Mouse (Mus musculus): ENCODE data around the gene Rsu1. TPM values are rescaled to one million over a fixed set of nuclear protein-coding genes. Genes with fewer than 3 reads are reported as not detected.

Gene Rsu1
- polyA plus RNA-seq, 1 experiment from 2014 or later: 109 TPM

DNA sequence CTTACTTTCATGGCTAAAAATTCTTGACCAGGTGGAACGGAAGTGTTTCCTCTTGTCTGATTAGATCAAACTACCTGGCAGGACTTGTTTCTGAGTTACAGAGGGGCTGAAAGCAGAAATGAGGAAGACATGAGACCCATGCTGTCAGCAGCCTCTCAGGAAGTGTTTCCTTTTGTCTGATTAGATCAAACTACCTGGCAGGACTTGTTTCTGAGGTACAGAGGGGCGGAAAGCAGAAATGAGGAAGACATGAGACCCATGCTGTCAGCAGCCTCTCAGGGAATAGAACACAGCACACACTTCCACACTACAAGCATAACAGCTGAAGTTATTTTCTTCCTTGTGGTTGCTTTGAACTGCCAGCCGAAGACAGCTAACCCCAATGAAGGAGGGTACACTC, 46.7 kb downstream of the Rsu1 start:
- no peak overlapping the region for H3K9ac ChIP-seq (replicated peaks)
- 90% methylated on average over 3 of the region's 3 CpGs for WGBS
- no peak overlapping the region for H3K4me2 ChIP-seq
- peaks cover 5% of the 10 kb centered on the region; the same call in 1 of the 2 replicates for H3K9me3 ChIP-seq
- peaks cover 6% of the 10 kb centered on the region; the same call in 1 of the 2 replicates for H3K4me1 ChIP-seq (replicated peaks)
- H3K27me3 ChIP-seq: 0 out of 2 replicates have a peak, but pooled peaks cover 3% of the 10 kb centered on the region
- no peak overlapping the region for H3K4me3 ChIP-seq (replicated peaks)
- H3K27ac ChIP-seq: no peak overlapping the region
- no peak for ATAC-seq (ENCODE audit: insufficient number of reproducible peaks, insufficient read depth, low FRiP score, low TSS enrichment, low read depth)
- no peaks in the 10 kb centered on the region for H3K36me3 ChIP-seq

DNA sequence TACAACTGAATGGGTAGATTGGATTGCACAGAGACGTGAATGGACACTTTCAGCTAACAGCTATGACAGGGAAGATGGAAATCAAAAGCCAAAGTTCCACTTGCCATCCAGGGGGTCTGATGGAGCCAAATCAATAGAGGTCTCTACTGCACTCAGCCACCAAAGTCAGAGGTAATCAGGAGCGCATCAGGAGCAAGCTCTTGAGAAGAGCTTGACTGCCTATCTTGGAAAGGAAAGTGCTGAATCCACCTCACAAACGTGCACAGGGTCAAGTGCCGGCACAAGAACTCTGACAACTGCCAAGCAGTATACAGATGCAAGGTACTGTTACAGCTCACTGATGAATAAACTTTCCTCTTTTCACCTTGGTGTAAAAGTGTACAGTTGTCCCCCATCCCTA, 47.8 kb downstream of the Rsu1 start:
- H3K9me3 ChIP-seq: no peaks in the 10 kb centered on the region
- no peak overlapping the region for H3K4me2 ChIP-seq
- H3K4me3 ChIP-seq (replicated peaks): no peak overlapping the region
- H3K4me1 ChIP-seq (replicated peaks): peaks cover 6% of the 10 kb centered on the region; the same call in 1 of the 2 replicates
- ATAC-seq (ENCODE audit: insufficient number of reproducible peaks, insufficient read depth, low FRiP score, low TSS enrichment, low read depth): no peak
- no peaks in the 10 kb centered on the region for H3K36me3 ChIP-seq
- WGBS: 84% methylated on average over 4 of the region's 4 CpGs
- 0 out of 2 replicates have a peak, but pooled peaks cover 3% of the 10 kb centered on the region for H3K27me3 ChIP-seq
- no peak overlapping the region for H3K27ac ChIP-seq
- H3K9ac ChIP-seq (replicated peaks): no peak overlapping the region

DNA sequence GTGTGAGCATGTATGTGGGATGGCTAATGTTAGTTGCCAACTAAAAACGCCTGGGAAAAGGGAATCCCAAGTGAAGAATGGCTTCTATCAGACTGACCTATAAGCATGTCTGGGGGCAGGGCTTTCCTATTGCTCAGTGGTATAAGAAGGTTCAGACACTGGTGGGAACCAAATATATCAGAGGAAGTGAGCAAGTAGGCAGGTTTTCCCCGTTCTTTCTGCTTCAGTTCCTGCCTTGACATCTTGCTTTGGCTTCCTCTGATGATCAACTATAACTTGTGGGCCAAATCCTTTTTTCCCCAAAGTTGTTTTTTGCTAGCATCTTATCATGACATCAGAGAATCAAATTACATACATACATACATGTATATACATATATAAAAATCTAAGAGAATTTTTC, 51.1 kb downstream of the Rsu1 start:
- 73% methylated on average over 2 of the region's 2 CpGs for WGBS

DNA sequence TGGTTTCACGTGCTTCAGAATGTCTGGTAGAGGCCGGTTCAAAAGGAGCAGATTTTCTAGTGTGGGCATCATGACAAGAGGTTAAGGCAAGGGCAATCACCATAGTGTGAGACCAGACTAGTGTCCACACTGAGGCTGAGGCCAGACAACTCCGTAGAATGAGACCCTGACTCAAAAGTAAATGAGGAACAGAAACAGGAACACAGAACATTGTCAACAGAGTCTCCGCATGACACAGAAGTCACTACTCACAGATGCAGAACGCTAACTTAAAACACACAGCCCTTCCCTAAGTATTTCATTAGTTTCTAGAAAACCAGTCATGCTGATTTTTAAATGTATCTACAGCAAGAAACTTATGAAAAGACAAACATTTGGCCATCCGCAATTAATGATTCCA, 53.1 kb downstream of the Rsu1 start:
- ATAC-seq (ENCODE audit: insufficient number of reproducible peaks, insufficient read depth, low FRiP score, low TSS enrichment, low read depth): no peak
- no peaks in the 10 kb centered on the region for H3K27me3 ChIP-seq

More for the DNA sequence above, 51.1 kb downstream of the Rsu1 start:
- H3K4me1 ChIP-seq (replicated peaks): no peaks in the 10 kb centered on the region
- H3K27me3 ChIP-seq: no peaks in the 10 kb centered on the region
- H3K27ac ChIP-seq: no peak overlapping the region
- H3K9ac ChIP-seq (replicated peaks): no peak overlapping the region
- H3K9me3 ChIP-seq: no peaks in the 10 kb centered on the region
- H3K4me3 ChIP-seq (replicated peaks): no peak overlapping the region
- H3K36me3 ChIP-seq: peaks cover 16% of the 10 kb centered on the region
- ATAC-seq (ENCODE audit: insufficient number of reproducible peaks, insufficient read depth, low FRiP score, low TSS enrichment, low read depth): no peak
- H3K4me2 ChIP-seq: no peak overlapping the region

DNA sequence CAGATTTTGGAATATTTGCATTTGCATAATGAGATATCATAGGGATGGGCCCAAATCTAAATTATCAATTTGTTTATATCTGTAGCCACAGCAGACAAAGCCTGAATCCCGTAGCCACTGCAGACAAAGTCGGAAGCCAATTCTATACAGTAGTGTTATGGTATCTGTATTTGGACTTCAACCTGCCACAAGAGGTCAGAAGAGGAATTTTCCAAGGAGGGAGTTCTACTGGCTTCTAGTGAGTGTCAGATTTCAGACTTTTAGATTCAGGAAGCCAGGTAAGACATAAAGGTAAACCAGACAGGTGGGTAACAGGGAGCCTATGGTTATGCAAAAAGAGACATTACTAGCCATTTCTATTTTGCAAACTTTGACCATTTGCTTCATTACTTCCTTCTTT, 64.4 kb downstream of the Rsu1 start:
- no peak overlapping the region for H3K4me3 ChIP-seq (replicated peaks)
- H3K36me3 ChIP-seq: peaks cover 4% of the 10 kb centered on the region; the same call in 1 of the 2 replicates
- WGBS: 87% methylated on average over 2 of the region's 2 CpGs
- H3K27ac ChIP-seq: no peak overlapping the region
- H3K4me1 ChIP-seq (replicated peaks): no peaks in the 10 kb centered on the region
- no peak overlapping the region for H3K9ac ChIP-seq (replicated peaks)
- H3K9me3 ChIP-seq: no peaks in the 10 kb centered on the region
- no peak overlapping the region for H3K4me2 ChIP-seq
- no peak for ATAC-seq (ENCODE audit: insufficient number of reproducible peaks, insufficient read depth, low FRiP score, low TSS enrichment, low read depth)
- no peaks in the 10 kb centered on the region for H3K27me3 ChIP-seq

More for the DNA sequence above, 53.1 kb downstream of the Rsu1 start:
- H3K9ac ChIP-seq (replicated peaks): no peak overlapping the region
- H3K4me3 ChIP-seq (replicated peaks): no peak overlapping the region
- no peak overlapping the region for H3K4me2 ChIP-seq
- WGBS: 58% methylated on average over 6 of the region's 6 CpGs
- H3K27ac ChIP-seq: no peak overlapping the region
- peaks cover 18% of the 10 kb centered on the region for H3K36me3 ChIP-seq
- no peaks in the 10 kb centered on the region for H3K9me3 ChIP-seq
- no peaks in the 10 kb centered on the region for H3K4me1 ChIP-seq (replicated peaks)

DNA sequence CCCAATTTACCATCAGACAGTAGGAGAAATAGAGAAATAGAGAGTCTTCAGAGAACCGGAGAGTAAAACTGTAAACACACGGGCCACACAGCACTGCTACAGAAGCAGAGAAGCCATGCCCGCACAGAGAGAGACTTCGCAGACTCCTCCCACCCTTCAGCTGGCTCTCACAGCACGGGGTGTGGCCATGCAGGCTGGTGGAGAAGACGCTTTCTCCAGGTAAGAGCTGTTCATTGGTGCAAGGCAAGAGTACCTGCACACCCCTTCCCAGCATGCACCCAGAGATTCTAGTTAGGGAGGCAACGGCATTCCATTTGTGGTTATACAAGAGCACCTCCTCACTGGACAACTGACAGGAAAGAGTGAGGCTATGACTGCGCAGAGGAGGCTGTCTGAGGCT, 64.8 kb downstream of the Rsu1 start:
- ATAC-seq (ENCODE audit: insufficient number of reproducible peaks, insufficient read depth, low FRiP score, low TSS enrichment, low read depth): no peak
- Histone ChIP-seq H3K4me2 (no peak overlapping the region), H3K9me3 (no peaks in the 10 kb centered on the region), H3K36me3 (peaks cover 4% of the 10 kb centered on the region; the same call in 1 of the 2 replicates), H3K9ac (replicated peaks) (no peak overlapping the region), H3K4me3 (replicated peaks) (no peak overlapping the region), H3K27ac (no peak overlapping the region), H3K4me1 (replicated peaks) (no peaks in the 10 kb centered on the region), H3K27me3 (no peaks in the 10 kb centered on the region)
- 59% methylated on average over 8 of the region's 8 CpGs for WGBS

DNA sequence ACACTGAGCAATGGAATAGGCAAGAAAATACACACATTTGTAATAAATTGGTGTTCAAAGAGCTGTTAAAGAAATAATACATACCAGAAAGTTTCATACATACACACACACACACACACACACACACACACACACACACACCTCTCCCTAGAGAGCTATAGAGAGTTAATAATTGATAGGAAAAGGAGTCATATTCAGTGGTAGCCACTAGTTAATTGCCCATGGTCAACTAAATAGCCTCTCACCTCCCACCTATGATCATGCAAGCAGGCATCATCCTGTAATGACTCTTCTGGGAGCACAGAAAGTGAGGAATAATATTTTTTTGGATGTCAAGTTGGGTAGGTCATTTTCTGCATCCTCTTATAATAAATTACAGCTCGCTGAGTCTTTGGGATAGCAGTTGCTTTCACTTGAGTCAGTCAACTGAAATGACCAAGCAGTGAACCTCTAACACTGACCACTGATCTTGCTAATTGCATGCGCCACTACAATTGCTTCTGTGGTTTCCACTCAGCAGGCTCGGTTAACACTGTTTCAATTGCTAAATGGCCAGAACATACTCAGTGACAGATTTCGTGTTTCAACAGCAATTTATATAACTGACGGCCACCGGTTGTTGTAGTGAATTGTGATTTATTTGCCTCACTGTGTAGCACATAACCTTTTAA, 68.3 kb downstream of the Rsu1 start:
- Histone ChIP-seq H3K9ac (replicated peaks) (no peak overlapping the region), H3K4me1 (replicated peaks) (no peaks in the 10 kb centered on the region)
- 82% methylated on average over 6 of the region's 6 CpGs for WGBS

DNA sequence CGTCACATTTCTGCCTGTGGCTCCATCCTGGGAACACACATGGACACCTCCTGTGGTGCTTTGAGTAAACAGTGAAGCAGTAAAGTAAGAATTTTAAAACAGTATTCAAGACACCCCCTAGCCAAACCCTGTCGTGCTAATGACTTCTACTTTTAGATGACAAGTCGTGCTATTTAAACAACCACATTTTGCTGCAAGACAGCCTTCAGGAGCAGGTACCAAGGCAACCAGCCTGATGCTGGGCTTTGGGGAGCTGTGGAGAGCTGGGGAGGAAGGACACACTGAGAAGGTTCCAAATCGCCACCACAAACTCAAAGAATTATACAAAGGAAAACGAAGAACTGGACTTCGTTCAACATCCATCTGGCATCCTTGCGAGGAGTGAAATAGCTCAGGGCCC, 71.5 kb downstream of the Rsu1 start:
- no peak for ATAC-seq (ENCODE audit: insufficient number of reproducible peaks, insufficient read depth, low FRiP score, low TSS enrichment, low read depth)
- 66% methylated on average over 7 of the region's 7 CpGs for WGBS

More for the DNA sequence above, 68.3 kb downstream of the Rsu1 start:
- H3K36me3 ChIP-seq: peaks cover 4% of the 10 kb centered on the region; the same call in 1 of the 2 replicates
- H3K4me2 ChIP-seq: no peak overlapping the region
- no peak for ATAC-seq (ENCODE audit: insufficient number of reproducible peaks, insufficient read depth, low FRiP score, low TSS enrichment, low read depth)
- H3K9me3 ChIP-seq: no peaks in the 10 kb centered on the region
- no peaks in the 10 kb centered on the region for H3K27me3 ChIP-seq
- H3K27ac ChIP-seq: no peak overlapping the region
- H3K4me3 ChIP-seq (replicated peaks): no peak overlapping the region

DNA sequence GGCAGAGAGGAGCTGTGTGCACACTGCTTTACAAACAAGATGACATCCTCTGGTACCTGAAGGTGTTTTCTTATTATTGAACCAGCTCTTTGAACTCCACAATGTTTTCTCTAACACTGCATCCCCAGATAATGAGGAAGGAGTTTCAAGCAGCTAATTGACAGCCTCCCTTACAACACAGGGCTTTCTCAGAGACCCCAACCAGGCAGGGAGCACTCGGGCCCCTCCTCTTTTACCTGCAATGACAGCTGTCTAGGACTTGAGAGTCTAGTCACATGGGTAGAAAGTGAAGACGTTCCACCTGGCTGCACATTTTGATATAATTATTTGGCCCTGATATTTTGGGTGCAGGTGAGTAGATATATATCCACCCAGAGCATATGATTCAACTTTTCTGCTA, 72.2 kb downstream of the Rsu1 start:
- no peaks in the 10 kb centered on the region; the same call in 1 of the 2 replicates for H3K36me3 ChIP-seq
- ATAC-seq (ENCODE audit: insufficient number of reproducible peaks, insufficient read depth, low FRiP score, low TSS enrichment, low read depth): no peak
- WGBS: 71% methylated on average over 2 of the region's 2 CpGs
- H3K4me1 ChIP-seq (replicated peaks): no peaks in the 10 kb centered on the region
- no peak overlapping the region for H3K4me3 ChIP-seq (replicated peaks)
- H3K9me3 ChIP-seq: no peaks in the 10 kb centered on the region
- H3K27me3 ChIP-seq: no peaks in the 10 kb centered on the region
- no peak overlapping the region for H3K4me2 ChIP-seq
- H3K9ac ChIP-seq (replicated peaks): no peak overlapping the region
- H3K27ac ChIP-seq: no peak overlapping the region

More for the DNA sequence above, 71.5 kb downstream of the Rsu1 start:
- H3K27ac ChIP-seq: no peak overlapping the region
- no peak overlapping the region for H3K4me3 ChIP-seq (replicated peaks)
- no peak overlapping the region for H3K4me2 ChIP-seq
- H3K9me3 ChIP-seq: no peaks in the 10 kb centered on the region
- H3K4me1 ChIP-seq (replicated peaks): no peaks in the 10 kb centered on the region
- H3K9ac ChIP-seq (replicated peaks): no peak overlapping the region
- no peaks in the 10 kb centered on the region for H3K27me3 ChIP-seq
- H3K36me3 ChIP-seq: peaks cover 4% of the 10 kb centered on the region; the same call in 1 of the 2 replicates

DNA sequence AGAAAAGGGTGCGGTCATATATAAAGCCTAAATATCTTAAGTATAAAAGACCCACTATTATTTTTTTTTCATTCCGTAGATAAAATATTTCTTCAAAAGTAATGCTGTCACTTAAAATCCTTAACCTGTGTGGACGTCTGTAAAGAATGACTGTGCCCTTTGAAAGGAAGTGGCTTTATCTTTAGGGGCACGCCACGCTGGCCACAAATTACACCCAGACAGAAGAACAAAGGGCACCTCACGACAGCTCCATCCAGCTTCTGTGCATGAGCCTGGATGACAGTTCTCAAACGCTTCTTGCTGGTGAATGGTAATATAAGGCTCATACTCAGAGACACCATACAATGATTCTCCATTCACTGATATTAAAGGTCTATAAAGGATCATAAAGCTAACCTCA, 75.7 kb downstream of the Rsu1 start:
- Histone ChIP-seq H3K9ac (replicated peaks) (no peak overlapping the region), H3K36me3 (no peaks in the 10 kb centered on the region), H3K9me3 (no peaks in the 10 kb centered on the region), H3K4me2 (no peak overlapping the region), H3K27me3 (no peaks in the 10 kb centered on the region), H3K27ac (no peak overlapping the region), H3K4me1 (replicated peaks) (no peaks in the 10 kb centered on the region), H3K4me3 (replicated peaks) (no peak overlapping the region)
- 72% methylated on average over 7 of the region's 7 CpGs for WGBS
- ATAC-seq (ENCODE audit: insufficient number of reproducible peaks, insufficient read depth, low FRiP score, low TSS enrichment, low read depth): no peak

DNA sequence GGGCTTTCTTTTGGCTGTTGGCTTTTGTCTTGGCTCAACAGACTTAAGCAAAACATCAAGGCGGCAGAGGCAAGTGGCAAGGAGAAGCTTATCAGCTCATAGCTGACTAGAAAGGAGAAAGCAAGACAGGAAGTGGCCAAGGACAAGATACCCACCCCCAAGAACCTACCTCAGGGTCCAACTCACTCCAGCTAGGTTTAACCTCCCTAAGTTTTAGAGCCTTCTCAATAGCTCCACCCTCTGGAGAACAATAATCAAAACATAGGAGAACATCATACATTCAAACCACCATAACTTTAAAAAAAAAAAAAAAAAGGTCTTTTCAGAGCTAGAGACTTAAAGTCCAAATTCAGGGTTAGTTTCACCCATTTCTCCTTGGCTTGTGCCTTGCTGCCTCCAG, 79.1 kb downstream of the Rsu1 start:
- H3K9me3 ChIP-seq: no peaks in the 10 kb centered on the region
- no peaks in the 10 kb centered on the region for H3K4me1 ChIP-seq (replicated peaks)
- H3K27me3 ChIP-seq: no peaks in the 10 kb centered on the region
- H3K4me2 ChIP-seq: no peak overlapping the region
- no peaks in the 10 kb centered on the region for H3K36me3 ChIP-seq
- 89% methylated on average over 1 of the region's 1 CpGs for WGBS
- no peak overlapping the region for H3K4me3 ChIP-seq (replicated peaks)
- no peak overlapping the region for H3K27ac ChIP-seq
- ATAC-seq (ENCODE audit: insufficient number of reproducible peaks, insufficient read depth, low FRiP score, low TSS enrichment, low read depth): no peak
- no peak overlapping the region for H3K9ac ChIP-seq (replicated peaks)

DNA sequence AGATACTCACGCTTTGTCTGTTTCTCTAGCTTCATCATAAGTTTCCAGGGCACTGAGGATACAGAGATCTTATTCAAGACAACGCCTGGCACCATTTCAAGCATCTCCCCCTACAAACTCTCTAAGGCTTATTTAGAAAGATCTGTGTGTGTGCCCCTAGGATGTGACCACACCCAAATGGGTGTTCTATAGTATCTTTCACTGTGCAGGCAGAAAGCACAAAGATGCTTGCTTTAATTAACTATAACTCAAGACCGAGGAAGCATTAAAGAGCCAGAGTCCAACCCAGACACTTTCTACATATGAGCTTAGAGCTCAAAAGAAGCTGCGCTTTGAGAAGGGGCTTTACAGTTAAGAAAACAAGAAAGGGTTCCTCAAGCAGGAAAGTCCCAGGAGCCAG, 80.4 kb downstream of the Rsu1 start:
- H3K4me1 ChIP-seq (replicated peaks): no peaks in the 10 kb centered on the region
- no peaks in the 10 kb centered on the region for H3K9me3 ChIP-seq
- H3K9ac ChIP-seq (replicated peaks): no peak overlapping the region
- no peak overlapping the region for H3K4me3 ChIP-seq (replicated peaks)
- no peaks in the 10 kb centered on the region for H3K36me3 ChIP-seq
- H3K4me2 ChIP-seq: no peak overlapping the region
- no peak overlapping the region for H3K27ac ChIP-seq
- no peaks in the 10 kb centered on the region for H3K27me3 ChIP-seq
- no peak for ATAC-seq (ENCODE audit: insufficient number of reproducible peaks, insufficient read depth, low FRiP score, low TSS enrichment, low read depth)
- 85% methylated on average over 4 of the region's 4 CpGs for WGBS

All from limb, embryonic 12.5 days (tissue).